Mouse (Mus musculus) neural tube, embryonic 12.5 days (tissue): ENCODE measurements around the gene Snta1. TPM values are rescaled to one million over a fixed set of nuclear protein-coding genes. Genes with fewer than 3 reads are reported as not detected.
A peak's percentile ranks its signal among the peaks of the same experiment; 100 is the strongest.

Experiments
- ATAC-seq: fragments of 200-750 bp; cut with Nextera tagmentation; 2 replicates; pipeline ENCODE4 v1.8.0; 2017; ENCODE audit warnings: low read depth, mild to moderate bottlenecking, moderate TSS enrichment, moderate library complexity; ENCODE audit not compliant: low FRiP score
- H3K27ac ChIP-seq: fragments of 300-500 bp; sonication (generic); 2 replicates; pipeline ENCODE4 v1.5.1; 2016
- H3K27me3 ChIP-seq: fragments of 300-500 bp; sonication (generic); replicated peaks from 2 replicates; pipeline ENCODE4 v1.6.1; 2016; ENCODE audit warnings: mild to moderate bottlenecking
- H3K36me3 ChIP-seq: fragments of 300-500 bp; sonication (generic); 2 replicates; pipeline ENCODE4 v1.6.1; 2016; ENCODE audit warnings: mild to moderate bottlenecking
- H3K4me1 ChIP-seq: fragments of 300-500 bp; sonication (generic); 2 replicates; pipeline ENCODE4 v1.6.1; 2016
- H3K4me2 ChIP-seq: fragments of 300-500 bp; sonication (generic); replicated peaks from 2 replicates; pipeline ENCODE4 v1.6.1; 2016; ENCODE audit warnings: mild to moderate bottlenecking
- H3K4me3 ChIP-seq: fragments of 300-500 bp; sonication (generic); 2 replicates; pipeline ENCODE4 v1.5.1; 2016
- H3K9ac ChIP-seq: fragments of 300-500 bp; sonication (generic); 2 replicates; pipeline ENCODE4 v1.6.1; 2016; ENCODE audit warnings: mild to moderate bottlenecking
- H3K9me3 ChIP-seq: fragments of 300-500 bp; sonication (generic); 2 replicates; pipeline ENCODE4 v1.6.1; 2016; ENCODE audit warnings: mild to moderate bottlenecking
- WGBS: fragments of 180-500 bp; shearing (Covaris S2); methylation state at CpG from one replicate; pipeline ENCODE4 v1.1.7; 2016; 5-methylcytosine and 5-hydroxymethylcytosine counted together
- polyA plus RNA-seq: library from polyadenylated mRNA; unstranded; fragments of >200 nt; fragmentation: Nextera tagmentation; extraction: Ambion mirVana; gene quantifications from 2 replicates; pipeline ENCODE4 v1.2.1, GENCODE M21; 2016

Gene Snta1
- 7.3 and 8.6 TPM in 2 replicates for polyA plus RNA-seq

DNA sequence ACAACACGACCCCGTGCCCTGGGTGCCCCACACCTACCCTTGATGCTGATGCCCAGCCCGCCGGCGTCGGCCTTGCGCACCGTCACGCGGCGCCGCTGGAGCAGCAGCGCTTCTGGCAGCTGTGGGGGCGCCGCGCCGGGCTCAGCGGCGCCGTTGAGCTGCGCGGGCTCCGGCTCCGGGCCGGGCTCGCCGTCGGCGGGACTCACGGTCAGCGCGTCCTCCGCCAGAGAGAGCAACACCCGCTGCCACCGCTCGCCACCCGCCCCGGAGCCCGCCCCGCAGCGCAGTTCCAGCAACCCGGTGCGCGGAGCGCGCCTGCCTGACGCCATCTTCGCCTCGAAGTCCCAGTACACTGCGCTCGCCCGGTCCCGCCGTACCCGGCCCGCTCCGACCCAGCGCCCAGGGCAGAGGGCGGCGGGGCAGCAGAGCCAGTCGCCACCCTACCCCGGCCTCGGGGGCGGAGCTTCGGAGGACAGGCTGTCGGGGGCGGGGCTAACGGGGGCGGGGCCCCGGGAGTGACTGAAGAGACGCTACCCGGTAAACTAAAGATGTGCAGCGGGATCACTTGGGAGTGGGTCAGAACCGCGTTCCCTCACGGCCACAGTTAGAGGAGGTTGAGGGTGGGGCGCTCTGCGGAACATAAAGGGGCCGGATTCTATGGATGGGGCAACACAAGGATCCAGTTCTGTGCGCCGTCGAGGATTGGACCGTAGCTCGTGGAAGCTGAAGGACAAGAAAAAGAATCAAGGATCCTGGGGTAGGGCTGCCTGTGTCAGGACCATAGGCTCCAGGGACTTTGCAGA is at the start of gene Snta1:
Gene Snta1 (minus strand): TSS at position 457 of the 803 bp plus-strand sequence.
- peak; percentile 88 for ATAC-seq
- Histone ChIP-seq H3K27ac (no peak within 1 kb of the TSS), H3K36me3 (no peaks in the 10 kb centered on the region), H3K9ac (peak within 1 kb of the TSS; percentile 77), H3K4me3 (peak within 1 kb of the TSS; percentile 82), H3K27me3 (peaks cover 13% of the 10 kb centered on the region), H3K4me2 (peak within 1 kb of the TSS; percentile 94), H3K4me1 (peaks cover 23% of the 10 kb centered on the region), H3K9me3 (no peaks in the 10 kb centered on the region)
- WGBS, result 2% methylated on average over 78 of the region's 84 CpGs

DNA sequence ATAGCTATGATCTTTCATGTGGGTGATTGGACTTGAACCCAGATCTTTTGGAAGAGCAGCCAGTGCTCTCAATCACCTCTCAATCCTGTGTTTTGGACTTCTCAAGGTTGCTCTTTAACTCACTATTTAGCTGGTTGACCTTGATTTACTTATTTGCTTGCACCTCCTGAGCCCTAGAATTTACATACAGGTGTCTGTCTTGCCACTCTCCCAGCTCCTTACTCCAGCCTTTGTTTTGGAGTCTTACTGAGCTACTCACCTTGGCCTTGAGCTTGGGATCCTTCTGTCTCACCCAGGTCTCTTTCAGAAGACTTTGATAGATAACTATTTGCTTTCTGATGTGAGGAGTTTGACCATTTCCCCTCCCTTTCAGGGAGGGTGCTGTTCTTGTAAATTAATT is 48.7 kb upstream of the Snta1 start:
- H3K36me3 ChIP-seq, result no peaks in the 10 kb centered on the region
- no peaks in the 10 kb centered on the region for H3K27me3 ChIP-seq
- no peak overlapping the region for H3K4me2 ChIP-seq
- H3K4me1 ChIP-seq, result peaks cover 5% of the 10 kb centered on the region; the same call in 1 of the 2 replicates
- no peak overlapping the region for H3K9ac ChIP-seq
- H3K4me3 ChIP-seq, result no peak overlapping the region
- no peak overlapping the region for H3K27ac ChIP-seq
- H3K9me3 ChIP-seq, result no peaks in the 10 kb centered on the region
- ATAC-seq, result no peak

DNA sequence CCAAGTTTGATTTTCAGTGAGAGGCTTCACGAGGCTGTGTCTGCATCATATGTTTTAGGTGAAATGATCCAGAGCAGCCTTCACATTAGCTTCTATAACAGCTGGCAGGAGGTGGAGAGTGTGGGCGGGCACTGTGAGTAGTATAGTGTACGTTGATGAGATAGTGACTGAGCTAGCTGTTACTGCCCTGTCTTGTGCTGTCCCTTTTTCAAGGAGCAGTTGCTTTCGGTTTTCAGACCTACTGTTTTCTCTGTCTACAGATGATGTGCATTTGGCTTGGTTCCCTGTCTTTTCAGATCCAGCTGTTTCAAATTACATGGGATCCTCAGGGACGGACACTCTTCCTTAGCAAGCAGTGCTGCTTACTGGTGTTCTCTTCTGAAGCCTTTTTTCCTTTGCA is 47.9 kb upstream of the Snta1 start:
- Histone ChIP-seq H3K27me3 (no peaks in the 10 kb centered on the region), H3K36me3 (no peaks in the 10 kb centered on the region), H3K9ac (no peak overlapping the region), H3K4me1 (peaks cover 5% of the 10 kb centered on the region; the same call in 1 of the 2 replicates), H3K4me2 (no peak overlapping the region), H3K27ac (no peak overlapping the region), H3K9me3 (no peaks in the 10 kb centered on the region), H3K4me3 (no peak overlapping the region)
- WGBS, result 57% methylated on average over 5 of the region's 5 CpGs
- ATAC-seq, result no peak

DNA sequence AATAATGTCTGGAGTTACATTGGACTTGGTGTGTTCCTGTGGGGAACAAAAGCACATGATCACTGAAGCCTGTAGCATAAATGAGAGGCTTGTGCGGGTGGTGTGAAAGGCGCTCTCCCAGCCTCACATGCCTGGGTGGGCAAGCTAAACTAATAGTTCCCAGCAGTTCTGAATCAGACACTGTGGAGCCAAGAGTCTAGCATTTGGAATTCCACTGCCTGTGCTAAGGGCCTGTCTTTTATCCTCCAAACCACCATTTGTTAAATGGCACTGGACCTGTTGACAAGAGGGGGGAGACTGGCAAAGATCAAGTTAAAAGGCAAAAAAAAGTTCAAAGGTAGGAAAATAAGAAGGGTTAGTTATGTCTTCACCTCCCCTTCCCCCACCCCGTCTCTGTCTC is 46.7 kb upstream of the Snta1 start:
- H3K4me3 ChIP-seq, result no peak overlapping the region
- no peak for ATAC-seq
- H3K27me3 ChIP-seq, result no peaks in the 10 kb centered on the region
- no peak overlapping the region for H3K9ac ChIP-seq
- no peaks in the 10 kb centered on the region; the same call in 1 of the 2 replicates for H3K4me1 ChIP-seq
- WGBS, result 55% methylated on average over 3 of the region's 3 CpGs
- H3K9me3 ChIP-seq, result no peaks in the 10 kb centered on the region
- H3K4me2 ChIP-seq, result no peak overlapping the region
- no peak overlapping the region for H3K27ac ChIP-seq
- no peaks in the 10 kb centered on the region for H3K36me3 ChIP-seq

DNA sequence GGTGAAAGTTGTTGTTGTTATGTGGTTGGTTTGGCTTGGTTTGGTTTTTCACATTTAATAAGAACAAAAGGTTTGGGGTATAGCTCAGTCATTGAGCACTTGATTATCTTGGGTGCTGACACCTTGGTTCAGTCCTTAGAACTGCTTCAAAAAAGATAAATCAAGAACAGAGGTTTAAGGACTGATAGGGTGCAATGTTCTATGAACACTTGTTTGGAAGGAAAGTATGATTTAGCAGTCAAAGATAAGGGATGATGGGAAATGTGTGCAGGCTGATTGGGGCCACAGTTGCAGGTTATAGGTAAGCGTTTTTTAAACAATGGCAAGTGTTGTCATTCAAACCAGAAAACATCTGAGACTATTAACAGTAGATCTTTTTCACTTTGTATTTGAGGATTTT is 46.2 kb upstream of the Snta1 start:
- H3K36me3 ChIP-seq, result no peaks in the 10 kb centered on the region
- H3K27ac ChIP-seq, result no peak overlapping the region
- no peak for ATAC-seq
- no peak overlapping the region for H3K4me3 ChIP-seq
- no peaks in the 10 kb centered on the region for H3K4me1 ChIP-seq
- no peaks in the 10 kb centered on the region for H3K27me3 ChIP-seq
- no peaks in the 10 kb centered on the region for H3K9me3 ChIP-seq
- WGBS, result 82% methylated on average over 1 of the region's 1 CpGs
- no peak overlapping the region for H3K9ac ChIP-seq
- H3K4me2 ChIP-seq, result no peak overlapping the region

DNA sequence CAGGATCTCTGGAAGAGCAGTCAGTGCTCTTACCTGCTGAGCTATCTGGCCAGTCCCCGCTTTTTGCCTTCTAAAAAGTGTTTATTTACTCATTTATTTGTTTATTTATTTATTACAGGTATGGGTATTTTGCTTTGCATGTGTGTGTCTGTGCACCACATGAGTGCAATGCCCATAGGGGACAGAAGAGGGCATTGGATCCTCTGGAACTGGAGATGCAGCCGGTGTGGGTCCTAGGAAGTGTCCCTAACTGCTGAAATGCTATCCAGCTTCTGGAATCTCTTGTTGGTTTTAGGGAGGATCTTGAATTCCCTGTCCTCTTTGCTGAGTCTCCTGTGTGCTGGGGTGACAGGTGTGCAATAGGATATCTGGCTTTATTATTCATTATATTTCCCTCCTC is 45.1 kb upstream of the Snta1 start:
- H3K4me2 ChIP-seq, result no peak overlapping the region
- no peak for ATAC-seq
- WGBS, result 94% methylated on average over 2 of the region's 2 CpGs
- no peak overlapping the region for H3K27ac ChIP-seq
- no peak overlapping the region for H3K9ac ChIP-seq
- H3K27me3 ChIP-seq, result no peaks in the 10 kb centered on the region
- no peaks in the 10 kb centered on the region for H3K9me3 ChIP-seq
- H3K4me3 ChIP-seq, result no peak overlapping the region
- H3K4me1 ChIP-seq, result no peaks in the 10 kb centered on the region
- peaks cover 2% of the 10 kb centered on the region; the same call in 1 of the 2 replicates for H3K36me3 ChIP-seq

DNA sequence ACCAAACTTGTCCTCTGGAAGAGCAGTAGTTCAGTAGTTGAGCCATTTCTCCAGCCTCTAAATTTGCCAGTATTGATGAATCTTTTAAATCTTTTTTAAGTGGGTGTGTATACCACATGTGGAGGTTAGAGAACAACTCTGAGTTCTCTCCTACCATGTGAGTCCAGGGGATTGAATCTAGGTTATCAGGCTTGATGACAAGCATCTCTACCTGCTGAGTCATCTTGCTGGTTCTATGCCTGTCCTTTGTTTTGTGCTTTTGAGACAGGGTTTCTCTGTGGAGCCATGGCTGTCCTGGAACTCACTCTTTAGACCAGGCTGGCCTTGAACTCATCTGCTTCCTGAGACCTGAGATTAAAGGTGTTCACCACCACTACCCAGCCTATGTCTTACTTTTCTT is 40.7 kb upstream of the Snta1 start:
- Histone ChIP-seq H3K9ac (no peak overlapping the region), H3K4me1 (no peaks in the 10 kb centered on the region), H3K4me3 (no peak overlapping the region), H3K36me3 (peaks cover 8% of the 10 kb centered on the region; the same call in 1 of the 2 replicates), H3K27ac (no peak overlapping the region), H3K4me2 (no peak overlapping the region), H3K27me3 (no peaks in the 10 kb centered on the region), H3K9me3 (no peaks in the 10 kb centered on the region)
- ATAC-seq, result no peak

DNA sequence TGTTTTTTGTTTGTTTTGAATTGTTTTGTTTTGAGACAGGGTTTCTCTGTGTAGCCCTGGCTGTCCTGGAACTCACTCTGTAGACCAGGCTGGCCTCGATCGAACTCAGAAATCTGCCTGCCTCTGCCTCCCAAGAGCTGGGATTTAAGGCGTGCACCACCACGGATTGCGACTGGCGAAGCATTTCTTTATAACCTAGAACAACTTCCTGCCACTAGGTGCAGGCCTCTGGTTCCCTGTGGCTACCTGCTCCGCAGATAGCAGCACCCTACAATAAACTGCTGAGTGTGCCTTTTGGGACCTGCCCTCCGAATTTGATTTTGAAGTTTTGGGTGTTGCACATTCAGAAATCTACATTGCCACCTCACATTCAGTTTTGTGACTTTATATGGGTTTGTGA is 39.9 kb upstream of the Snta1 start:
- no peaks in the 10 kb centered on the region for H3K4me1 ChIP-seq
- no peak overlapping the region for H3K9ac ChIP-seq
- H3K9me3 ChIP-seq, result no peaks in the 10 kb centered on the region
- no peaks in the 10 kb centered on the region for H3K27me3 ChIP-seq
- no peak overlapping the region for H3K27ac ChIP-seq
- no peak overlapping the region for H3K4me3 ChIP-seq
- H3K36me3 ChIP-seq, result peaks cover 12% of the 10 kb centered on the region; the same call in 1 of the 2 replicates
- ATAC-seq, result no peak
- 95% methylated on average over 8 of the region's 8 CpGs for WGBS
- no peak overlapping the region for H3K4me2 ChIP-seq

DNA sequence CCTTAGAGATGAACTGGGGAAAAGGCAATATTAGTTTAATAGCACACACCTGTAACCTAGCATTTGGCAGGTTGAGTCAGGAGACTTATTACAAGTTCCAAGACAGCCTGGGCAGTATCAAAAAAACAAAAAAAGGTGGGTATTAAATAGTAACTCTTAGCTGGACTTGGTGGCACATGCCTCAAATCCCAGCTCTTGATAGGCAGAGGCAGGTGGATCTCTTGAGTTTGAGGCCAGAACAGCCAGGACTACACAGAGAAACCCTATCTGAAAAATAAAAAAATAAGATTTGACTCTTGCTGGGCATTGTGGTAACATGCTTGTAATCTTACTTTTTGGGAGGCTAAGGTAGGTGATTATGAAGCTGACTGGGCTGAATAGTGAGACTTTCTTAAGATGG is 32.6 kb upstream of the Snta1 start:
- H3K4me2 ChIP-seq, result no peak overlapping the region
- peaks cover 11% of the 10 kb centered on the region; the same call in 1 of the 2 replicates for H3K36me3 ChIP-seq
- no peak for ATAC-seq
- H3K4me3 ChIP-seq, result no peak overlapping the region
- H3K4me1 ChIP-seq, result peaks cover 13% of the 10 kb centered on the region
- no peaks in the 10 kb centered on the region for H3K27me3 ChIP-seq
- H3K9ac ChIP-seq, result no peak overlapping the region
- no peak overlapping the region for H3K27ac ChIP-seq
- H3K9me3 ChIP-seq, result no peaks in the 10 kb centered on the region

DNA sequence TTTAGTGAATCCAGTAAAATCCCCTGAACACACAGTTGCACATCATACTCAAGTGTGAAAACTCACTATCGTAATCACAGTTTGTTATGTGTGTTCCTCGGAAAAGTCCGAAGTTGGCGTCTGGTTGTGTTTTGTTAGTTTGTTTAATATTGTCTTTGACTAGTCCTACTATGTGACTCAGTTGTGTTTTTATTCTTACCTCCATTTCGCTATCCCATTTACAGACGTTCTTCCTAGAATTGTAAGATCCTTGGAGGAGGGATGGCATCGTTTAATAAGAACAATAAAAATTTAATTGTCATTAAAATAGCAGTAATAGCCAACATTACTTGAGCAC is 29.3 kb upstream of the Snta1 start:
- WGBS, result 19% methylated on average over 7 of the region's 7 CpGs
- no peak overlapping the region for H3K27ac ChIP-seq
- peak overlapping the region; percentile 94 for H3K9ac ChIP-seq
- H3K9me3 ChIP-seq, result no peaks in the 10 kb centered on the region
- peaks cover 13% of the 10 kb centered on the region for H3K4me1 ChIP-seq
- no peak for ATAC-seq
- peak overlapping the region; percentile 85 for H3K4me3 ChIP-seq
- no peaks in the 10 kb centered on the region for H3K27me3 ChIP-seq
- H3K4me2 ChIP-seq, result peak overlapping the region; percentile 66
- 0 out of 2 replicates have a peak, but pooled peaks cover 3% of the 10 kb centered on the region for H3K36me3 ChIP-seq

DNA sequence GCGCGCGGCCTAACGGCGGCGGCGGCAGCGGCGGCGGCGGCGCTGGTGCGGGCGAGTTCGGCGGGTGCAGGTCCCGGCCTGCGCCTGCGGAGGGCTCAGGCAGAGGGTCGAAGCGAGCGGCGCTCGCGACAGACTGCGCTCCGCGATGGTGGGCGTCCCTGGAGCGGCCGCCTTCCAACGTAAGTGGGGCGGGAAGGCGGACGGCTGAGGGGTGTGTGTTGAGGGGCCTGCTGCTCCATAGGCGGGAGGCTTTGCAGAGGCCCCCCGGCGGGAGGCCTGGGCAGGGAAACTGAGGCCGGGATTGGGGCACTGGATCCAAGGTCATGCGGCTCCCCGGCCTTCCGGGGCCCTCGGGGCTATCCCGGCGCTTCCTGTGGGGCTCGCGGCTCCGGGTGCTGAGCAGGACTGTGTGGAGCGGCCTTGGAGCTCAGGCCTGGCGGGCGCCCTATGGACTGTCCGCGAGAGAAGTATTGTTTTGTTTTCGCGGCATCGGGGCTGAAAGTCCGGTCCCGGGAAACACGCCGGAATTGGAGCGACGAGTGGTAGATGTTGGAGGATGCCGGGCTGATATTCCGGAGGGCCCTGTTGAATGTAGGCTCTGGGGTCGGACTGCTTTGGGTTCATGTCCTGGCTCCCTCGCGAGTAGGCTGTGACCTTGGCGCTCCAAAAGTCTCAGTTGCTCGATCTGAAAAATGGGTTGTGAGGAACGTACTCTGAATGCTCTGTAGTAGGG is 28.7 kb upstream of the Snta1 start, which contains the start of gene Cbfa2t2:
Gene Cbfa2t2 (plus strand): TSS at position 24 of the 733 bp plus-strand sequence.
- Histone ChIP-seq H3K9ac (peak within 1 kb of the TSS; percentile 94), H3K9me3 (no peaks in the 10 kb centered on the region), H3K27me3 (no peaks in the 10 kb centered on the region), H3K36me3 (no peaks in the 10 kb centered on the region), H3K4me2 (peak within 1 kb of the TSS; percentile 66), H3K4me1 (peaks cover 13% of the 10 kb centered on the region), H3K27ac (peak within 1 kb of the TSS; percentile 80), H3K4me3 (peak within 1 kb of the TSS; percentile 85)
- WGBS, result under 1% methylated on average over 70 of the region's 70 CpGs
- ATAC-seq, result peak; percentile 86

DNA sequence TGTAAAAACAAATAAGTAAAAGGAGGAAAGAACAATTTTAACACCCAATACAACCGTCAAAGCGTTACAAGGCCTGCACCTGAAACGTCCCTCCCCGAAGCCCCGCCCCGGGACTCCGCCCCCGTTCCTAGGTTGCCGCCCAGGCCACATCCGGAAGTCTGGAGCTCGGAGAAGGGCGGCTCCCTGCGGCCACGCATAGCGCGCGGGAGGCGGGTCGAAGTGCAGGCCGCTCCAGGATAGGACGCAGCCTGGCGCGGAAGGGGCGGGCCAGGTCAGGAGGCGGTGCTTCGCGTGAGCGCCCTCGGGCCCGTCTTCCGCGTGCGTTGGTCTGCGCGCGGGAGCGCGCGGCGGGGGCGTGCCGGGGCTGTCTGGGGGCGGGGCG is 28.2 kb upstream of the Snta1 start:
- H3K27me3 ChIP-seq, result no peaks in the 10 kb centered on the region
- no peaks in the 10 kb centered on the region for H3K36me3 ChIP-seq
- WGBS, result under 1% methylated on average over 40 of the region's 44 CpGs
- H3K27ac ChIP-seq, result 0 out of 2 replicates have a peak overlapping the region, but pooled peaks have one; percentile 80
- peak; percentile 99 for ATAC-seq
- no peaks in the 10 kb centered on the region for H3K9me3 ChIP-seq
- H3K4me2 ChIP-seq, result peak overlapping the region; percentile 66
- peak overlapping the region; percentile 85 for H3K4me3 ChIP-seq
- peak overlapping the region; percentile 94; the same call in 1 of the 2 replicates for H3K9ac ChIP-seq
- H3K4me1 ChIP-seq, result peaks cover 13% of the 10 kb centered on the region
